Mouse (Mus musculus) kidney, adult 9 months (tissue): ENCODE measurements around the gene Ice1.
A peak's percentile ranks its signal among the peaks of the same experiment; 100 is the strongest.

Experiments
- DNase-seq: peaks from one replicate; pipeline ENCODE4 v3.0.0; 2022

Gene Ice1

DNA sequence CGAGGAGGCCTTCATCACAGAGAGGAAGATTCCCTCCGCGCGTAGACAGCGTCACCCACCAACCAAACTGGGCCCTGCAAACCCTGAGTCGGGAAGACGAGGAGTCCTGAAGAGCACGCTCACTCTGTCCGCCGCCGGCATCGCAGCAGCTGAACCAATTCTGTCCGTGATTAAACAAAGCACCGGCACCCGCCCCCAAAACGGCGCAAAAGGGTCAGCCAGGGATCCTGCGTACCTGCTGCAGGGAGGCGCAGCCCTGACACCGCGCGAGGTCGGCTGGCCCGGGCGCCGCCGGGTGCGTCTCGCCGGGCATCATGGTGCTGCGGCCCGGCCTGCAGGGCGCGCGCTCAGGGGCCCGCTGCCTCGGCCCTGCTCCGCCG lies at the start of gene Ice1:
Ice1 (minus strand) TSS at position 353 of the 380 bp plus-strand sequence.
- DNase-seq: no peak

DNA sequence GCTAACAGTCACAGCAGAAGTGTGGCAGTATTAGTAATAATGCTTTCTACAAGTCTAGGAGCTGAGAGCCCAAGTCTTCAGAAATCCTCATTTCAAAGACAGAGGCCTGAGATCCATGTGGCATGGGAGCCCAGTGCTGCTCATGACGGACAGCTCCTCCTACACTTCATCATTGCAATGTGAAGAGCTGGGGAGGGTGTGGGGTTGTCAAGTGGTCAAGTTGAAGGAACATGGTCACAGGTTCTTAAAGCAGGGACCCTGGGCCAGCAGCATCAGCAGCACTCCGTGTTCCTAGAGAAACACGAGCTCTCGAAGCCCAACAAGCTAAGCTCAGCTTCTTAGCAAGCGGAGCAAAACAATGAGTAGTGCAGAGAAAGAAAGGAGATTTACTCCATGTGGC lies 48.4 kb upstream of the Ice1 start:
- DNase-seq: no peak

DNA sequence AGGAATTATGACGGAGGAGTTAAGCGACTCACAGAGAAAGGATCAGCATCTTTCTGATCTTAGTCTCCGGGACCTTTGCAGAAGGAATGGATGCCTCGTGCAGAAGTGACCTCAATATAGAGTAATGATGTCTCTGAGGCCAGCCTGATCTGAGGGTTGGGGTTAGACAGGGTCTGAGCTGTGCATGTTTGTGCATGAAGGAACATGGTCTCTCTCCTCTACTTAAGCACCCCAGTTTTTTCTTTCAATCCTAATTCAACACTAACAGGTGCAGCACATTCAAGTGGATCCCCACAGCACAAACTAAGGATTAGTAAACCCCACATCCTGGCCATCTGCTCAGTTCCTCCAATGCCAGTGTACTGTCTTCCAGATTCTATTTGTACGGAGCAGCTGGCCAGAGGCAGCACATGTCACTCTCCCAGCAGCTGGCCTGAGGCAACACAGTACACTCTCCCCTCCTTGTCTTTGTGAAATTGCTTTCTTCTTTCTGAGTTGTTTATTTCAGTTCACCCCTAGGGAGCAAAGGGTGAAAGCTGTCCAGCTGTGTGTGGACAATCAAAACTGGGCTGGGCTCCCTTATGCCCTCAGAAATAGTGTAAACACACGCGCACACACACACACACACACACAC lies 47.7 kb upstream of the Ice1 start:
- no peak for DNase-seq

DNA sequence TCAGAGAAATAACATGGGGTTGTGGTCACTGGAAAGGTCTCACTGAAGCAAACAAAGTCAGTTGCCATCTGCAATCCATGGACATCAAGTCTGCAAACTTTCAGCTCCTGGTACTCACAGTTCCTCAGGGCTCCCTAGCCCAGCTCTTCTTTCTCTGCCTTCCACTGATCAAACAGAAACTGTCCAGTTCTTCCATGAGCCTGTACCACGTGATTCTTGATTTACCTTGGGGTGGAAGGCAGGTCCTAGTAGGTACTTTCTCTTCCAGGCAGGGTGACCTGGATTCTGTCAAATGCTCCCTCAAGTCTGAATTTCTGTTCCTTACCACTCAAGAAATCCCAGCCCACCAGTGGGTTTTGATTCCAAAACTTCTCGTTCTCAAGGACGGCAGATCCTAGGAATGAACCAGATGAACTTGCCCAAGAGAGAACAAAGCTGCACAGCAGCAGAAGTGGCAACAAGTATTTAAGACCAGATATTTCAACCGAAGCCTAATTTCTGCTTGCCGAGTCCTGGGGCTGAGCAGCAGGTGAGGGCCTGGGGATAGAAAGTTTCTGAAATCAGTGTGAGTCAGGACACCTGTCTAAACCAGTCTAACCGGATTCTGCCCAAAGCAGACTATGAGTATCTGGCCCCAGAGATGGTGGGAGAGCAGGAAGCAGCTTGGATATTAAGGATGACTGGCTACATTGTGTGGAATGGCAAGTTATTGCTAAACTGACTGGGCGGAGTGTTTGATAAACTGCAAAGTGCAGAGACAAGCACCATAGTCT lies 44.2 kb upstream of the Ice1 start:
- DNase-seq: no peak

DNA sequence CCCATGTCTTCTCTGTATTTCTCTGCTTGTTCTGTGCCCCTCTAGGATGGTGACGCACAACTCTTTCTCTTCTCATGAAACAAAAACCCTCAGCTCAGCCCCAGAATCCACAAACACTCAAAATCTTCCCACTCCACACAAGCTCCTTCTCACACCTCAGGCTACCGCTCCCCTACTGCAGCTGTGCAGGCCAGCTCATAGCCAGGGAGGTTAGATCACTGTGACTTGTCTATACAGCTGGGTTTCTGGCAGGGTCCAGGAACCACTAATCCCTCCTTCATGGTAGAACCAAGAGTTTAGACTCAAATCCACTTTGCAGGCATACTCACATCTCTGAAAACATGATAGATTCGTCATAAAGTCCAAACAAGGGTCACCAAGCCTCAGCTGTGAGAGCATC lies 42.9 kb upstream of the Ice1 start:
- DNase-seq: no peak

DNA sequence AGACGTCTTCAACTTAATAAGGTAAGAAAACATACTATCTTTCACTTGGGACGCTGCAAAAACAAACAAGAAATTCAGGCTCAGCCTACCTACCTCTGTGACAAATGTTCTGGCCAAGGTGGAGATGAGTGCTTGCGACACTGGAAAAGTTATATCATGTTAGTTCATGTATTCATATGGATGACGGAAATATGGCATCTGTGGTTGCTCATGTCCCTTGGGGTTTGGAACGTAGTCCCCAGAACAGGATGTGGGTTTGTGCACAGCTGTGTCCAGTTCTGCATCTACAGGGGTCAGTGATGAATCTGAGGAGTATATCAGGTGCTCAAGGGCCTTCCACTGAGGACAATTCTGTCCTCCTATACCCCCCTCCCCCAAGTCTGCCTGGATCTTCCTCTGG lies 40.3 kb upstream of the Ice1 start:
- no peak for DNase-seq

DNA sequence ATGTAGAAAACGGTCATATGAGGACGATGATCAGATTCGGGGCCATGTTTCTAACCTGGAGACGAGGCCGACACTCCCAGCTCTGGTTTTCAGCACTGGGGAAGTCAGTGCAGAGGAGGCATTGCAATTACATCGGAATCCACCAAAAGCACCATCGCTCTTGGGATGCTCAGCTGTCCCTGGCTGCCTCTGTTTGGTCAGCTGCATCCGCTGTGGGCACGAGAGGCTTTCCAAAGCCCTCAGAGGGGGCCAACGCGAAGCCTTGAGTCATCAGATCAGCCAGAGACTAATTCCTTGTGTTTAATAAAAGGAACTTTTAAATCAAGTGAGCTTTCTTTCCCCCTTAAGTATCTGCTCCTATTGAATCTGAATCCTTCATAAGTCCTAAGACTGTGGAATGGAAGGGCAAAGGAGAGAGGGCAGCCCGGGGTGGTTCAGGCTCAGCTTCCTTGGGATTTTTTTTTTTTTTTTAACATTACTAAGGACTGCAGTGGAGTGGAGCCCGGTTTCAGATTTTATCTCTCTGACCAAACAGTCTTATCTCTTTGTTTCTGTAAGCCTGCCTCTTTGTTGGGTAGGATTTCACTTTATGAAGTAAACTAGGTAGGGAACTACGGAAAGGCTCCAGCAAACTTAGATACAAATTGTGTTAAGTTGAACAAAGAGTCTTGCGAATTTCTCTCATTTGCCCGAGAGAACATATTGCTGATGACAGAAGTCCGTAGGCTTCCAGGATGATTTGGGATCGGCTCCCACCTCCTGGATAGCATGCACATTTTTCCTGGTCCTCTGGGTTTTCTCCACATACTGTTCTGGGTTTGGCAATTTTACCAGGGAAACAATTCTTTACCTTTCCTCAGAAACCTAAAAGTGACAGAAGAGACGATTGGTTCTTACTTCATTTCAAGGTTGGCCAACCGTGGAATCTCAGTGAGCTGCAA lies 39.1 kb upstream of the Ice1 start:
- DNase-seq: no peak

DNA sequence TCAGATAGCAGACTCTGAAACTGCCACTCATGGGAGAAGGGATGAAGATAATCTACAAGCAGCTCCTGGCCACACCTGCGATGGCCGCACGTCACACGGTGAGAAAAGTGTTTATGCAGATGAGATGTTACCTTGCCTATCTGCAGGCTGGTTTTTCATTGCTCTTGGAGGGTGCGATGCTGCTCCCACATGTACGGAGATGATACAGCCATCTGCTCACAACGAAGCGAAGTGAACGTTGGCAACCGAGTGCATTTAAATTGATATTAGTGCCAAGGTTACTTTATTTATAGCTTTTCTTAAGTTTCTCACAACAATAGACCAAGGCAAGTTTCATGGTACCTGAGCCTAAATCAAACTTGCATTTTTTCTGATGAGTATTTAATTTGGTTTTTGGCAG lies 37.6 kb upstream of the Ice1 start:
- DNase-seq: no peak

DNA sequence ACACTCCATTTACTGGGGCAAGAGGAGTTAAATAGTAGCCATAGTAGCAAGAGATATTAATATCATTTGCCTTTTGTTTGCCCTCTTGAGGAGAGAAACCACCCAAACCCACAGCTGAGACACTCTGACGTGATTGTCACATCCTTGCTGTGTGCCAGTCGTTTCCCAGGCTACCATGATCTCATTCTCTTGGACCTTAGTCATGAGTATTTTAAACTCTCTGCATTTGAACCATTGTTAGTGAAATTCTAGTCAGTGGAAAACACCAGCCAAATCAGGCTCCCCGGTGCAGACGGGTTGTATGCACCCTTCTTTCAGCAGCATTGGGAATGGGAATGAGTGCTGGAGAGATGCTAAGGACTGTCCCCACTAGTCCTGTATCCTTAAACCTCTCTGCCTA lies 32.6 kb upstream of the Ice1 start:
- no peak for DNase-seq

DNA sequence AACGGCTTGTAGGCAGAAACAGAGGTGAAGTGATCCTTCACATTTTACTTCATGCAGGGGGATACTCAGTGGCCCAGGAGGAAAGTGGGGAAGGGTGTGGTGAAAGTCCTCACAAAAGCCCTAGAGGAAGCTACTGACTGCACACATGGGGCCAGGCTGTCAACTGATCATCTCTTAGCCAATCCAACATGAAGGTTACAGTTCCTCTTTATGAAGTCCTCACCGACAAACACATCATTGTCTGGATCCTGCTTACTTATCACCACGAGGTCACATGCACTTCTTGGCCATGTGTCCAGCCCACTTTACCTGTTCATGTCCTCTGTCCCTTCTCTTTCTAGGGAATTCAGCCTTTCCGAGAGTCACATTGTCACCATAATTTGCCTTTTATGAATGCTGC lies 22.3 kb upstream of the Ice1 start:
- no peak for DNase-seq

DNA sequence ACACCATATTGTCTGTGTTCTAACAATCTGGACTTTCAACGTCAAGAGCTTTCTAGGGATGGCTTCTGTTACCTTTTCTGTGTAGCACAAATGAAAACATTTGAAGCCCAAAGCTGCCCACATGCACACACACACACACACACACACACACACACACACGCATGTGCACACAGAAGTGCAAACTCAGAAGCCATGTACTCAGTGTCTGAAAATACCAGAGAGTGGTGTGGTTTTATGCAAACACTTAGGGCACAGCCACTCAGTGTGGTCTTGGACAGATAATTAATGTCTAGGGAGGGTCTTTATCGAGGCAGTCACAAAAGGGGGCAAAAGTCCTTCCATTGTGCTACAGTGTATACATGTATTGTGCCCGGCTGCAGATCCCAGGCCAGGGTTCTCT lies 19.3 kb upstream of the Ice1 start:
- DNase-seq: no peak

DNA sequence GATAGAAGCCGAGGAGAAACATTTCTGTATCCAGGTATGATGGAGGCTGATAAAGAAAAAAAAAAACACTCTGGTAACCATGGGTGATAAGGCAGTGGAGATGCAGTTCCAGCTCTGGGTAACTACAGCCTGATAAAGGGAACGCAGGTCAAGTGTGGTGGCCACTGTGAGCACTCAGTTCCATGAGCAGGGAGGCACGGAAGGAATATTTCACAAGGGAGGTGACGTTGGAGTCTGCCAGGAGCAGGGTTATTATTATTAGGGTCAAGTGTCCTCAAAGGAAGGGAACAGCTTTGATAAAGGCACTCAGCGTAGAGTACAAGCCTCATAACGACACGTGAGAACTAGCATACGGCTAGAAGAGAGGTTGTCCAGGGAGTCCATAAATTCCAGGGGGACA lies 18.9 kb upstream of the Ice1 start:
- no peak for DNase-seq

DNA sequence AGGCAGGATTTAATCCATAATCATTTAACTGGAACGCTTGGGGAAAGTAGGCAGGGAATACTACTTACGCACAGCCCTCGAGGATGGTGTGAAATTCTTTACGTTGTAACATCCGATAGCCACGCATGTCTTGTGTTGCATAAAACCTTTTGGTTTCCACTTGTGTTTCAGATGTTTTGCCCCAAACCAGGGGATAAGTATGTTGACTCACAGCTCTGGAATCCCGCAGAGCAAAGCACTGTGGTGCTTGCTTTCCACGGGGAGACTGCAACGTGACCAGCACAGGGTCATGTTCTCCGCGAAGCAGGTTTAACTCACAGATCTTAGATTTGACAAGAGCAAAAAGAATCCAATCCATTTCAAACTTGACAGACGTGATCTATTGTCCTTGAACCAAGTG lies 18.1 kb upstream of the Ice1 start:
- DNase-seq: no peak

DNA sequence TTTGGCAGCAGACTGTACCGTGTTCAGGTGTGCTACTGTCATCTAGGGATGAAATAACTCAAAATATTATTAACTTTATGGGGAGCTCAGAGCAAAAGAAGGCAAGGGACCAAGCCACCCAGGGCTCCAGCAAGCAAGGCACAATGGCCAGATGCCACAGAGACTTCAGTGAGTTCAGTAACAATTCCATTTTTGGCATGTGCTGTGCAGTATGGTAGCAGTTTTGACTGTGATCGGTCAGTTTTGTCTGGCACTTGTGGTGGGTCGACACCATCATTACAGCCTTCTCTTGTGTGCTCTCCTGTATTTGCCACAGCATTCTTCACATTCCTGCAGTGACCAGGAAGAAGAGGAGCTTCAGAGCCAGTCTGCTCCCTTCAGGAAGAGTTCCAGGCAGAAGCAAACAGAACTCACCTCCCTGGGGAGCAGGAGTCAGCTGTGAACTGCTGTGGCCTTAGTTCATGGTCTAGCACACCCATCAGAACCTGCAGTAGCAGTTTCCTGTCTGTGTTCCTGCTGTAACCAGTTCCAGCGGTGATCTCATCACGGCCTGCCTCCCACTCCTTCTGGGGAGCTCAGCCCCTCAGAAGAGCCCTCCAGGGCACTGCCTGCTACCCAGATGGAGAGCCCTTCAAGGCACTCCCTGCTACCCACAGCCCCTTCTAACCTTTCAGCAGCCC lies 16.8 kb upstream of the Ice1 start:
- DNase-seq: peak; percentile 64

DNA sequence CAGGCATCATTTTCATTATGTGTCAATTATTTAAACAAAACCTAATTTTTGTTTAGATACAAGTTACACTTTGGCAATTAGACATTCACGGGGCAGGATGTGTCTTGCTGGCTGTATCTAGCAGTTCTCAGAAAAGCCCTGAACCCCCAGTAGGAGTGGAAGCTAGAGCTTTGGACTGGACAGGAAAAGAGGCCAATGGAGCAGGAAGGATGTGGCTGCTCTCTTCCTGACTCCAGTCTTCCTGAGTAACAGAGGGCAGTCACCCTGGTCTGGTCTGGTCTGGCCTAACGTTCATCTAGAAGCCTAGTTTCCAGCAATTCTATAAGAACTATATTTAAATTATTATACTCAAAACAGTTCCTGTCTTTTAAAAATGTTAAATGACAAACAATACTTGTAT lies 16.0 kb upstream of the Ice1 start:
- no peak for DNase-seq

DNA sequence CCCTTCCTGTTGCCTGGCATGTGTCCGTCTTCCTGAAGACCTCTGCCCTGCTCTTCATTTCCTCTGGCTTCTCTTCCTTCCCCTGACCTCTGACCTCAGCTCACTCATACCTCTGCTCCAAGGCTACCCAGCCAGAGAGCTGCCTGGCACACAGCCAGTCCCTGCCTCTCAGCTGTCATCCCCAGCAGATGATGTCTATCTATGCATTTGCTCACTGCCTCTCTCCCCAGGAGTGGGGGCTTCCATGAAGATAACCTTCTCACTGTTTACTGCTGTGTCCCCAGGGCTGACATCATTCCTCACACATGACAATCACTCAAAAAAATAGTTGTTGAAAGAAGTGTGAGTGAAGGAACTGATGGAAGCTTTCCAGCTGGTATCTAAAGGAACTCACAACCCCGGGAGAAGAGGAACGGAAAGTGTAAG lies 12.6 kb upstream of the Ice1 start:
- DNase-seq: peak; percentile 66

DNA sequence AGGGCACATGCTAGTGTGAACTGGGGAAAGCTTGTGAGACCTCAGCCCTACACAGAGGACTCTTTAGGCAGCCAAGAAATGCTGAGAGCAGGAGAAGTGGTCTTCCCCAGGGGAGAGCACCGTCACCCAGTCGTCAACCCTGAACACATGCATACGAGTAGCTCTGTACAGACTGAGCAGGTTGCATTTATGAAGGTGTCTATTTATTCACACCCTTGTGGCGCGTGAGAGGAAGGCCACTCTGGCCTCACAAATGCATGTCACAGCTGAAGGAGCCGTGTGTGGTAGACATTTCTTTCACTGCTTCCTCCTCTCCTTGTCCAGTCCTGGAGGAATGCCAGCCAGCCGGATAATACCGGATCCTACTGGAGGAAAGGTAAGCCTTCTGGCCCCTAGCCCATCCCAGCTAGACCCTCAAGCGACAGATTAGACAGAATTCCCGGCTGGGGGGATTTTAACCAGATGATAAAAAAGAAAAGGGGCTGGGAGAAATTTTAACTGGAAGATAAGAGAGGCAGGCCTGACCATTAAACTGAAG lies 8.6 kb upstream of the Ice1 start:
- DNase-seq: no peak

DNA sequence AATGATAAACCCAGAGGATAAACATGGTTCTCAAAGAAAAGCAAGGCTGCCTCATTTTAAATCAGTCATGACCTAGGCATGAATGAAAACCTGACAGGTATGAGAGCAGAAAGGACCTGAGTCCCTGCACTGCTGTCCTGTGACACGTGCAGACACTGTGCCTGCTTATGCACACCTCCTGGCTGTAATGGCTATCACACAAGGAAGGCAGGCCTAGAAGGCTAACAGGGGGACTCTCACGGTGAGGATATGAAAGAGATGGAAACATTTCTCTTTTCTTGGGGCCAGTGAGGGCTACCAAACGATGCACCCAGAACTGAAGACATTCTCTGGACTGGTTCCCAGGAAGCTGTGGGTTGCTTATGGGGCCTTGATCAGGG lies 6.6 kb upstream of the Ice1 start:
- DNase-seq: no peak

DNA sequence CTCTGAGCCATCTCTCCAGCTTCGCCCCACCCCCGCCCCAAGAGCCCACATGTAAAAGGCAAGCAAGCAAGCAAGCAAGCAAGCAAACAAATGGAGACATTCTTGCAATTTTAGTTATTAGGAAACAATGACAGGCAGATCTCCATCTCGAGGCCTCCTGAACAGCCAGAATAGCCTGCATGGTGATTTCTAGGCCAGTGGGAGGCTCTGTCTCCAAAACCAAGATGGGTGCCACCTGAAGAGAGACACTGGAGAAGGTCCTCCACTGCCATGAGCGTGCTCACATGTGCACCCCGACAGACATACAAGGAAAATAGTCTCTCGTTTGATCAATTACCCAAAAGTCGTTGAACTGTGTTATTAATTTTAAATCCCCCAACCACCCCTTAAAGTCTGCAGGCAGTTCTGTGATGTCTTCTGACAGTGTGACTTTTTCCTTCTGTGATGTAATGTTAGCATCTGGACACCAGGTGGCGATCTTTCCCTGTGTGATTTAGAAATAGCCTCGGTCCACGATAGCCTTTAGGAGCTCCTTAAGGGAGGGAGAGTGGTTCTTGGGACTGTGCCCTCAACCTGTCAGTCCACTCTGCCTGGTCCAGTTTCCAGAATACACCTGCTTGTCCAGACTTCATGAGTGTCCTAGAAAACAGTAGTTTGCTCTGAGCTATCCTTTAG lies 6.1 kb upstream of the Ice1 start:
- peak; percentile 60 for DNase-seq

DNA sequence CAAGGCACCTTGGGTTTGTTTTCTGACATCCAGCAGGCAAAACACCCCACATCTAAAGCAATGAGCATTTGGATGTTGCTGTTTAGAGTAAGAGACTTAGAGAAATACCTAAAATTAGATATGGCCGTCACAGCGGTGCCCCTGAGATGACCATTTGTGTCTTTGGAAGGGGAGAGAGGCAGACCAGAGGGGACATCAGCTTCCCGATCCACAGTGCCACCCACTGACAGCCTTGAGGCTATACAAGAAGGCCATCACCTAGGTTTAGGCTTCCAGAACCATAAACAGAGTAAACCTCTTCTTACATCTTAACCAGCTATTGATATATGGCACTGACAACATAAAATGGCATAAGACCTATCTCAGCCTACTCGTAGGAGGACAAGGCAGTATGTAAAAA lies 4.5 kb upstream of the Ice1 start:
- DNase-seq: no peak

DNA sequence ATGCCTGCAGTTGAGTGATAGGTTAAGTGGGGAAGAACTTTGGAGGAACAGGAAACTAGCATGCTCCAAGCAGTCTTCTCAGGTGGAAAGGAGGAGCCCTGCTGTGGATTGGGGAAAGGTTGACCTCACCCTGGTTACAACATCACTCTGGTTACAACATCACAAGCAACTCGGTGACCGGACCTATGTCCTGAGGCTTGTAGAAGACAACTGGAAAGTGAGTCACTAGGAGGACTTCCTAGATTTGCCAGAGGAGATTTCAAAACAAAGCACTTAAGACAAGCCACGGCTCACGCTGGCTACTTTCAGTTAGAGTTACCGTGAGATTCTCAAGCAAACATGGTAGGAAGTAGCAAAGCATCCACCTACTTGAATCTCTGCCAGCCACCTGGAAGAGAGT lies 3.9 kb upstream of the Ice1 start:
- DNase-seq: no peak

DNA sequence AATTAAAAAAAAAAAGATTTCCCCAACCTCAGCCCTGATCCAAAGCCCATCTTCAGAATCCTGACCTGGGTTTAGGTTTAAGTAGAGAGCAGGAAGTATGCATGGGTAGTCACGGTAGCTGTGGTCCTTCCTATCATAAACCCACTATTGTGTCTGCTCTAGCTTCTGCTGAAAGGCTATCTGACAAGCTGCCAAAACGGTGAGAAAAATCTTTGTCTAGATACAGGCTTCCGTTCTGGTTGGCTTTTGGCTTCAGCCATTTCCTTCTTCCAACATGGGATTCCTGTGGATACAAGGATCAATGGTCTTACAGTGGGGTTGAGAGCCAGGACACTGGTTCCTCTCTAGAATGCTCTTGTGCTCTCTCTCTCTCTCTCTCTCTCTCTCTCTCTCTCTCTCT lies 2.2 kb upstream of the Ice1 start:
- DNase-seq: peak; percentile 47
